Mouse (Mus musculus) cerebellum, postnatal 4 days (tissue): Measurements from ENCODE around the gene Cnnm1.
A peak's percentile ranks its signal among the peaks of the same experiment; 100 is the strongest.

Experiments
- DNase-seq, 2 experiments: peaks; one replicate each; pipeline ENCODE4 v3.0.0; 2022; ENCODE audit warnings: low spot score in 2 of 2, mixed read lengths in 1 of 2

Cnnm1 gene

GRCm38 (mm10) chr19:43511621-43512620, 71.7 kb downstream of the Cnnm1 start:
- DNase-seq: no peak

- DNase-seq: no peak
Observed at GRCm38 (mm10) chr19:43513874-43514273, 73.6 kb downstream of the Cnnm1 start.

- no peak for DNase-seq
Observed at GRCm38 (mm10) chr19:43515668-43516396, 75.6 kb downstream of the Cnnm1 start.

- DNase-seq: no peak
Observed at GRCm38 (mm10) chr19:43516397-43517035, 76.3 kb downstream of the Cnnm1 start.

- DNase-seq: no peak
Observed at GRCm38 (mm10) chr19:43517320-43517719, 77.1 kb downstream of the Cnnm1 start.

- no peak for DNase-seq
Observed at GRCm38 (mm10) chr19:43517808-43518207, 77.6 kb downstream of the Cnnm1 start.

- DNase-seq: no peak
Observed at GRCm38 (mm10) chr19:43518261-43518660, 78.0 kb downstream of the Cnnm1 start.

- DNase-seq: no peak
Observed at GRCm38 (mm10) chr19:43519226-43519625, 79.0 kb downstream of the Cnnm1 start.

GRCm38 (mm10) chr19:43520402-43520801, 80.2 kb downstream of the Cnnm1 start:
- no peak for DNase-seq

- no peak for DNase-seq
Observed at GRCm38 (mm10) chr19:43521362-43521761, 81.1 kb downstream of the Cnnm1 start.

- no peak for DNase-seq
Observed at GRCm38 (mm10) chr19:43521996-43522395, 81.8 kb downstream of the Cnnm1 start.

GRCm38 (mm10) chr19:43523551-43523950, 83.3 kb downstream of the Cnnm1 start:
- no peak for DNase-seq

GRCm38 (mm10) chr19:43524187-43525103, 84.2 kb downstream of the Cnnm1 start, which contains the start of gene Got1:
Gene Got1, minus strand, starts transcription at chr19:43524605.
- peak; percentile 84 to 93 for DNase-seq

GRCm38 (mm10) chr19:43525104-43525482, 84.9 kb downstream of the Cnnm1 start:
- DNase-seq: no peak

GRCm38 (mm10) chr19:43525566-43525965, 85.3 kb downstream of the Cnnm1 start:
- DNase-seq: no peak

GRCm38 (mm10) chr19:43526025-43526424, 85.8 kb downstream of the Cnnm1 start:
- no peak for DNase-seq

GRCm38 (mm10) chr19:43527131-43527530, 86.9 kb downstream of the Cnnm1 start:
- DNase-seq: no peak

GRCm38 (mm10) chr19:43528056-43528587, 87.9 kb downstream of the Cnnm1 start:
- no peak for DNase-seq

GRCm38 (mm10) chr19:43530197-43530770, 90.0 kb downstream of the Cnnm1 start:
- DNase-seq: peak in 1 of 2 experiments; percentile 64

GRCm38 (mm10) chr19:43530921-43531320, 90.7 kb downstream of the Cnnm1 start:
- no peak for DNase-seq
